Mouse (Mus musculus): ENCODE measurements around the gene Caskin2. TPM values are rescaled to one million over a fixed set of nuclear protein-coding genes. Genes with fewer than 3 reads are reported as not detected.

Gene Caskin2
- total RNA-seq, 2 experiments from 2014 or later, result 1.7 to 5.1 TPM

- ATAC-seq (replicated peaks; ENCODE audit: poor library complexity, severe bottlenecking), result no peak
Observed at GRCm38 (mm10) chr11:115832064-115832463, 18.6 kb upstream of the Caskin2 start.

GRCm38 (mm10) chr11:115831518-115831917 is 18.1 kb upstream of the Caskin2 start:
- ATAC-seq (replicated peaks; ENCODE audit: poor library complexity, severe bottlenecking), result no peak

GRCm38 (mm10) chr11:115830550-115831325 is 17.3 kb upstream of the Caskin2 start:
- ATAC-seq (replicated peaks; ENCODE audit: poor library complexity, severe bottlenecking), result no peak

- ATAC-seq (replicated peaks; ENCODE audit: poor library complexity, severe bottlenecking), result no peak
Observed at GRCm38 (mm10) chr11:115829036-115829435, 15.6 kb upstream of the Caskin2 start.

- ATAC-seq (replicated peaks; ENCODE audit: poor library complexity, severe bottlenecking), result no peak
Observed at GRCm38 (mm10) chr11:115827624-115828023, 14.2 kb upstream of the Caskin2 start.

- ATAC-seq (replicated peaks; ENCODE audit: poor library complexity, severe bottlenecking), result no peak
Observed at GRCm38 (mm10) chr11:115826487-115826886, 13.0 kb upstream of the Caskin2 start.

- no peak for ATAC-seq (replicated peaks; ENCODE audit: poor library complexity, severe bottlenecking)
Observed at GRCm38 (mm10) chr11:115824813-115825212, 11.4 kb upstream of the Caskin2 start.

GRCm38 (mm10) chr11:115823774-115824740 is 10.6 kb upstream of the Caskin2 start, which contains the start of gene Llgl2:
TSS of gene Llgl2 (plus strand) at chr11:115824049.
- ATAC-seq (replicated peaks; ENCODE audit: poor library complexity, severe bottlenecking), result peak; percentile 95

- no peak for ATAC-seq (replicated peaks; ENCODE audit: poor library complexity, severe bottlenecking)
Observed at GRCm38 (mm10) chr11:115821001-115821400, 7.6 kb upstream of the Caskin2 start.

- ATAC-seq (replicated peaks; ENCODE audit: poor library complexity, severe bottlenecking), result no peak
Observed at GRCm38 (mm10) chr11:115819915-115820623, 6.6 kb upstream of the Caskin2 start.

GRCm38 (mm10) chr11:115817331-115817730 is 3.9 kb upstream of the Caskin2 start:
- ATAC-seq (replicated peaks; ENCODE audit: poor library complexity, severe bottlenecking), result no peak

- ATAC-seq (replicated peaks; ENCODE audit: poor library complexity, severe bottlenecking), result peak; percentile 40
Observed at GRCm38 (mm10) chr11:115814605-115815450, 1.4 kb upstream of the Caskin2 start, which contains the start of gene Tsen54. TSS of gene Tsen54 (plus strand) at chr11:115814724.

- no peak for ATAC-seq (replicated peaks; ENCODE audit: poor library complexity, severe bottlenecking)
Observed at GRCm38 (mm10) chr11:115812533-115813420, 662 bp downstream of the Caskin2 start.

- ATAC-seq (replicated peaks; ENCODE audit: poor library complexity, severe bottlenecking), result no peak
Observed at GRCm38 (mm10) chr11:115812095-115812494, 1.3 kb downstream of the Caskin2 start.

- ATAC-seq (replicated peaks; ENCODE audit: poor library complexity, severe bottlenecking), result no peak
Observed at GRCm38 (mm10) chr11:115811381-115812093, 1.9 kb downstream of the Caskin2 start.

- ATAC-seq (replicated peaks; ENCODE audit: poor library complexity, severe bottlenecking), result no peak
Observed at GRCm38 (mm10) chr11:115810377-115810776, 3.1 kb downstream of the Caskin2 start.

- no peak for ATAC-seq (replicated peaks; ENCODE audit: poor library complexity, severe bottlenecking)
Observed at GRCm38 (mm10) chr11:115809311-115809781, 4.1 kb downstream of the Caskin2 start.

Measured in granulocyte monocyte progenitor cell, adult 5-6 weeks (primary cell).